Mouse (Mus musculus): ENCODE data around the gene Crhr2. TPM values are rescaled to one million over a fixed set of nuclear protein-coding genes. Genes with fewer than 3 reads are reported as not detected.

Gene Crhr2
- polyA plus RNA-seq, 1 experiment: 2.1 TPM

GRCm38 (mm10) chr6:55044542-55044941 is 88.3 kb downstream of the Crhr2 start:
- TF ChIP-seq CTCF (IDR thresholded peaks at IDR 0.05; ENCODE audit: borderline replicate concordance, extremely low read depth, insufficient read depth, insufficient read length) (no peak), POLR2A (IDR thresholded peaks at IDR 0.05; ENCODE audit: borderline replicate concordance, extremely low read depth, insufficient read depth, insufficient read length, poor library complexity, severe bottlenecking) (no peak)
- DNase-seq (ENCODE audit: low read depth): peak; percentile 24

GRCm38 (mm10) chr6:55043206-55043605 is 89.6 kb downstream of the Crhr2 start:
- no peak for DNase-seq (ENCODE audit: low read depth)
- TF ChIP-seq POLR2A (IDR thresholded peaks at IDR 0.05; ENCODE audit: borderline replicate concordance, extremely low read depth, insufficient read depth, insufficient read length, poor library complexity, severe bottlenecking) (no peak), CTCF (IDR thresholded peaks at IDR 0.05; ENCODE audit: borderline replicate concordance, extremely low read depth, insufficient read depth, insufficient read length) (no peak)

Other genes starting within 250 kb of the Crhr2 start
- gene Nod1, start 160.4 kb downstream of the Crhr2 start, polyA plus RNA-seq (2012; rRNA removed): 3.3 and 3.9 TPM in 2 replicates
- gene Ggct, start 140.1 kb downstream of the Crhr2 start, polyA plus RNA-seq (2012; rRNA removed): 3.7 and 5.4 TPM in 2 replicates
- 110 and 122 TPM in 2 replicates for gene Gars, start 95.0 kb downstream of the Crhr2 start, polyA plus RNA-seq (2012; rRNA removed)
- not detected in 2 replicates for gene Inmt, start 42.0 kb upstream of the Crhr2 start, polyA plus RNA-seq (2012; rRNA removed)
- gene Mindy4, start 70.4 kb upstream of the Crhr2 start, polyA plus RNA-seq (2012; rRNA removed): 10.9 and 13.7 TPM in 2 replicates
- gene Aqp1, start 203.4 kb upstream of the Crhr2 start, polyA plus RNA-seq (2012; rRNA removed): 10.8 and 21.6 TPM in 2 replicates
- not detected in 2 replicates for gene Ghrhr, start 243.3 kb upstream of the Crhr2 start, polyA plus RNA-seq (2012; rRNA removed)